Mouse (Mus musculus) thymus, adult 2 months (tissue): Measurements from ENCODE around the gene Gm4969.

ENCODE experiments used
- CTCF ChIP-seq: fragments of 200-500 bp; IDR thresholded peaks from 2 replicates; pipeline ENCODE4 v1.5.1; 2012; ENCODE audit warnings: mild to moderate bottlenecking, control low read depth, low read length, moderate library complexity, borderline replicate concordance; ENCODE audit not compliant: control insufficient read depth, poor library complexity, insufficient read depth; ENCODE audit errors: extremely low read depth
- POLR2A ChIP-seq: fragments of 200-500 bp; IDR thresholded peaks from 2 replicates; pipeline ENCODE4 v1.6.1; 2012; ENCODE audit warnings: mild to moderate bottlenecking, low read length, control low read depth, moderate library complexity; ENCODE audit not compliant: control insufficient read depth, poor library complexity, insufficient read depth; ENCODE audit errors: extremely low read depth

DNA sequence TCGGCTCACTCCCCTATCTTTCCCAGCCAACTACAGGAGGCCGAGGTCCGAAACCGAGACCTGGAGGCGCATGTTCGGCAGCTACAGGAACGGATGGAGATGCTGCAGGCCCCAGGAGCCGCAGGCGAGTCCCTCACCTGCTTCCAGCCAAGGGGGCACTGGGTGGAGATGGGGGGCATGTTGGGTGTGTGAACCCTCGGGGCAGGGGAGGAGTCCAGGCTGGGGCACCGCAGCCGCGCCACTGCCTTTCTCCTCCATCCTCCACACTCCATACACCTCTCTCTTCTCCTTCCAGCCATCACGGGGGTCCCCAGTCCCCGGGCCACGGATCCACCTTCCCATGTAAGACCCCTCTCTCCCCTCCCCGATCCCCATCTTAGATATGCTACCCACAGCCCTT is 26.3 kb downstream of the Gm4969 start:
- no peak for TF ChIP-seq POLR2A
- no peak for TF ChIP-seq CTCF
